Mouse (Mus musculus) common myeloid progenitor, adult 5-6 weeks (primary cell): ENCODE results near the gene Gm11758. TPM values are rescaled to one million over a fixed set of nuclear protein-coding genes. Genes with fewer than 3 reads are reported as not detected.
"Not testable (repeated sequence)": the region's sequence is repeated elsewhere in the genome, so short reads cannot be mapped to it uniquely, and the experiment has no call there.

Experiments
- ATAC-seq: replicated peaks from 2 replicates; pipeline ENCODE4 v1.8.0; 2016; ENCODE audit warnings: low read depth, mild to moderate bottlenecking, moderate TSS enrichment, inconsistent platforms; ENCODE audit not compliant: poor library complexity, severe bottlenecking
- total RNA-seq: library from RNA; stranded (forward); fragments of 200-1000, 187-1606 nt; gene quantifications from 2 replicates; pipeline ENCODE4 v1.2.3, GENCODE M21; 2017

Gm11758 gene
- total RNA-seq: not detected in 2 replicates

- ATAC-seq: not testable (repeated sequence)
These were observed at the start of gene Gm11758 for GRCm38 (mm10) chr4:73876166-73876565. Gm11758 (minus strand) TSS chr4:73876266.

- ATAC-seq: not testable (repeated sequence)
These were observed 44.6 kb upstream of the Gm11758 start, which contains the start of gene Gm11756 for GRCm38 (mm10) chr4:73920660-73921059. Gm11756 (minus strand) TSS chr4:73920760.

- not testable (repeated sequence) for ATAC-seq
These were observed 29.8 kb upstream of the Gm11758 start, which contains the start of gene Gm13871 for GRCm38 (mm10) chr4:73905853-73906252. Gm13871 (minus strand) TSS chr4:73905953.

GRCm38 (mm10) chr4:73891012-73891411, 14.9 kb upstream of the Gm11758 start, which contains the start of gene Gm11757:
Gm11757 (minus strand) TSS chr4:73891112.
- not testable (repeated sequence) for ATAC-seq

GRCm38 (mm10) chr4:73826587-73826986, 49.5 kb downstream of the Gm11758 start:
- ATAC-seq: no peak

Other genes starting within 250 kb of the Gm11758 start
- gene Gm11236, start 238.1 kb downstream of the Gm11758 start, total RNA-seq: not detected in 2 replicates
- gene Gm11239, start 207.9 kb downstream of the Gm11758 start, total RNA-seq: not detected in 2 replicates
- not detected in 2 replicates for gene Gm428, start 192.8 kb downstream of the Gm11758 start, total RNA-seq
- gene Rasef, start 85.3 kb downstream of the Gm11758 start, total RNA-seq: not detected in 2 replicates
- not detected in 2 replicates for gene Gm11757, start 14.8 kb upstream of the Gm11758 start, total RNA-seq
- not detected in 2 replicates for gene Gm13871, start 29.7 kb upstream of the Gm11758 start, total RNA-seq
- not detected in 2 replicates for gene Gm11756, start 44.5 kb upstream of the Gm11758 start, total RNA-seq
- not detected in 2 replicates for gene 2310002L09Rik, start 74.6 kb upstream of the Gm11758 start, total RNA-seq
- gene Frmd3, start 137.2 kb upstream of the Gm11758 start, total RNA-seq: not detected in 2 replicates